Mouse (Mus musculus): ENCODE data around the gene P4ha3. TPM values are rescaled to one million over a fixed set of nuclear protein-coding genes. Genes with fewer than 3 reads are reported as not detected.
A peak's percentile ranks its signal among the peaks of the same experiment; 100 is the strongest.

The P4ha3 gene
- polyA plus RNA-seq, 1 experiment from 2014 or later, result 10.0 TPM

- H3K4me2 ChIP-seq (replicated peaks; ENCODE audit: low read depth, low read length), result no peak overlapping the region
- H3K27me3 ChIP-seq (ENCODE audit: control insufficient read depth, insufficient read depth, low read length), result no peaks in the 10 kb centered on the region
- H3K36me3 ChIP-seq (ENCODE audit: control insufficient read depth, insufficient read depth, low read length), result no peaks in the 10 kb centered on the region
- no peaks in the 10 kb centered on the region for H3K4me1 ChIP-seq (ENCODE audit: control insufficient read depth, insufficient read depth, low read length)
- no peak overlapping the region for H3K9ac ChIP-seq (replicated peaks; ENCODE audit: low read depth, low read length)
- H3K9me3 ChIP-seq (ENCODE audit: control insufficient read depth, low read depth, low read length), result no peaks in the 10 kb centered on the region
- no peak overlapping the region for H3K4me3 ChIP-seq (ENCODE audit: low read depth, low read length)
- 87% methylated on average over 8 of the region's 8 CpGs for WGBS
- ATAC-seq (ENCODE audit: insufficient number of reproducible peaks, insufficient read depth, low FRiP score, low read depth), result no peak
- no peak overlapping the region for H3K27ac ChIP-seq (ENCODE audit: low read length)
Observed at GRCm38 (mm10) chr7:100272369-100272768, 13.0 kb upstream of the P4ha3 start.

- Histone ChIP-seq H3K27ac (ENCODE audit: low read length) (no peak overlapping the region), H3K27me3 (ENCODE audit: control insufficient read depth, insufficient read depth, low read length) (no peaks in the 10 kb centered on the region), H3K9me3 (ENCODE audit: control insufficient read depth, low read depth, low read length) (no peaks in the 10 kb centered on the region), H3K4me1 (ENCODE audit: control insufficient read depth, insufficient read depth, low read length) (no peaks in the 10 kb centered on the region), H3K4me2 (replicated peaks; ENCODE audit: low read depth, low read length) (no peak overlapping the region), H3K36me3 (ENCODE audit: control insufficient read depth, insufficient read depth, low read length) (no peaks in the 10 kb centered on the region), H3K4me3 (ENCODE audit: low read depth, low read length) (no peak overlapping the region), H3K9ac (replicated peaks; ENCODE audit: low read depth, low read length) (no peak overlapping the region)
- ATAC-seq (ENCODE audit: insufficient number of reproducible peaks, insufficient read depth, low FRiP score, low read depth), result no peak
- 53% methylated on average over 6 of the region's 6 CpGs for WGBS
Observed at GRCm38 (mm10) chr7:100274507-100274906, 10.8 kb upstream of the P4ha3 start.

DNA sequence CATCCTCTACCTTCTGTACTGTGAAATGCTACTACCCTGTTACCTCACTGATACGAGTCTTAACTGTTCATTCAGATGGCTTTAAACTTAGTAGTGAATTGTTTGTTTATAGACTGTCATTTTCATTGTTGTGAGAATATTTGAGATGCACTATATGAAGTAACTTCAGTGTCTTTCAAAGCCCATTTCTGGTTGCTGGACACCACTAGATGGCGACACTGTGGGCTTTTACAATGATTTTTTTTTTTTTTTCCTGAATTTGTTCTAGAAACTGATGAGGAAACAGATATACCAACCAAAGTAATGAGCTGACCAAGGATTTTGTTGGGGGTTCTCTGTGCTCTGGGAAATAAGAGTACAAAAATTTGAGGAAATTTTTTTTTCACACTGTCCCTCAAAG lies 8.9 kb upstream of the P4ha3 start:
- no peak overlapping the region for H3K27ac ChIP-seq (ENCODE audit: low read length)
- no peaks in the 10 kb centered on the region for H3K4me1 ChIP-seq (ENCODE audit: control insufficient read depth, insufficient read depth, low read length)
- H3K27me3 ChIP-seq (ENCODE audit: control insufficient read depth, insufficient read depth, low read length), result no peaks in the 10 kb centered on the region
- H3K4me3 ChIP-seq (ENCODE audit: low read depth, low read length), result no peak overlapping the region
- H3K9ac ChIP-seq (replicated peaks; ENCODE audit: low read depth, low read length), result no peak overlapping the region
- H3K9me3 ChIP-seq (ENCODE audit: control insufficient read depth, low read depth, low read length), result no peaks in the 10 kb centered on the region
- no peaks in the 10 kb centered on the region for H3K36me3 ChIP-seq (ENCODE audit: control insufficient read depth, insufficient read depth, low read length)
- WGBS, result 53% methylated on average over 2 of the region's 2 CpGs
- H3K4me2 ChIP-seq (replicated peaks; ENCODE audit: low read depth, low read length), result no peak overlapping the region
- ATAC-seq (ENCODE audit: insufficient number of reproducible peaks, insufficient read depth, low FRiP score, low read depth), result no peak

GRCm38 (mm10) chr7:100279803-100280202 lies 5.5 kb upstream of the P4ha3 start:
- Histone ChIP-seq H3K27ac (ENCODE audit: low read length) (no peak overlapping the region), H3K36me3 (ENCODE audit: control insufficient read depth, insufficient read depth, low read length) (no peaks in the 10 kb centered on the region), H3K4me1 (ENCODE audit: control insufficient read depth, insufficient read depth, low read length) (no peaks in the 10 kb centered on the region), H3K4me2 (replicated peaks; ENCODE audit: low read depth, low read length) (no peak overlapping the region), H3K9ac (replicated peaks; ENCODE audit: low read depth, low read length) (no peak overlapping the region), H3K9me3 (ENCODE audit: control insufficient read depth, low read depth, low read length) (no peaks in the 10 kb centered on the region), H3K4me3 (ENCODE audit: low read depth, low read length) (no peak overlapping the region), H3K27me3 (ENCODE audit: control insufficient read depth, insufficient read depth, low read length) (no peaks in the 10 kb centered on the region)
- 0% methylated on average over 1 of the region's 1 CpGs for WGBS
- no peak for ATAC-seq (ENCODE audit: insufficient number of reproducible peaks, insufficient read depth, low FRiP score, low read depth)

DNA sequence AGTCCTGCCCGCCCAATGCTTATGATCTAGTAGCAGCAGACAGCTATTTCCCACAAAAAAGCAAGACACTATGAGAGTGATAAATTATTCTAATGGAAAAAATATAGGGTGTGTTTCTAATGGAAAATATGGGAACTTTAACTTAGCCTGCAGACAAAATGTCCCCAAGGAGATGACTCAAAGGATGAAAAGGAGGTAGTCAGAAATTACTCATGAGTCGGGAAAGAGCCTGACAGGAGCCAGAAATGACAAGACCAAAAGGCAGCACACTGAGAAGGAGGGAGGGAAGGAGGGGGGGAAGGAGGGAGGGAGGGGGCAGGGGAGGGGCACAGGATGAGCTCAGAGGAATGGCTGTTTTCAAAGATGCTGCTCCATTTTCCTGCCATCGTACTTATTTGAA lies 3.7 kb upstream of the P4ha3 start:
- Histone ChIP-seq H3K27me3 (ENCODE audit: control insufficient read depth, insufficient read depth, low read length) (no peaks in the 10 kb centered on the region), H3K9me3 (ENCODE audit: control insufficient read depth, low read depth, low read length) (no peaks in the 10 kb centered on the region), H3K27ac (ENCODE audit: low read length) (no peak overlapping the region), H3K4me2 (replicated peaks; ENCODE audit: low read depth, low read length) (no peak overlapping the region), H3K4me3 (ENCODE audit: low read depth, low read length) (no peak overlapping the region), H3K9ac (replicated peaks; ENCODE audit: low read depth, low read length) (no peak overlapping the region), H3K36me3 (ENCODE audit: control insufficient read depth, insufficient read depth, low read length) (no peaks in the 10 kb centered on the region), H3K4me1 (ENCODE audit: control insufficient read depth, insufficient read depth, low read length) (0 out of 2 replicates have a peak, but pooled peaks cover under 1% of the 10 kb centered on the region)
- no peak for ATAC-seq (ENCODE audit: insufficient number of reproducible peaks, insufficient read depth, low FRiP score, low read depth)
- WGBS, result 46% methylated on average over 3 of the region's 3 CpGs

- Histone ChIP-seq H3K27ac (ENCODE audit: low read length) (no peak overlapping the region), H3K9me3 (ENCODE audit: control insufficient read depth, low read depth, low read length) (no peaks in the 10 kb centered on the region), H3K4me3 (ENCODE audit: low read depth, low read length) (no peak overlapping the region), H3K9ac (replicated peaks; ENCODE audit: low read depth, low read length) (no peak overlapping the region), H3K27me3 (ENCODE audit: control insufficient read depth, insufficient read depth, low read length) (no peaks in the 10 kb centered on the region), H3K4me1 (ENCODE audit: control insufficient read depth, insufficient read depth, low read length) (peaks cover 10% of the 10 kb centered on the region; the same call in 1 of the 2 replicates), H3K36me3 (ENCODE audit: control insufficient read depth, insufficient read depth, low read length) (no peaks in the 10 kb centered on the region), H3K4me2 (replicated peaks; ENCODE audit: low read depth, low read length) (no peak overlapping the region)
- no peak for ATAC-seq (ENCODE audit: insufficient number of reproducible peaks, insufficient read depth, low FRiP score, low read depth)
- WGBS, result 52% methylated on average over 3 of the region's 3 CpGs
Observed at GRCm38 (mm10) chr7:100283298-100283697, 2.0 kb upstream of the P4ha3 start.

DNA sequence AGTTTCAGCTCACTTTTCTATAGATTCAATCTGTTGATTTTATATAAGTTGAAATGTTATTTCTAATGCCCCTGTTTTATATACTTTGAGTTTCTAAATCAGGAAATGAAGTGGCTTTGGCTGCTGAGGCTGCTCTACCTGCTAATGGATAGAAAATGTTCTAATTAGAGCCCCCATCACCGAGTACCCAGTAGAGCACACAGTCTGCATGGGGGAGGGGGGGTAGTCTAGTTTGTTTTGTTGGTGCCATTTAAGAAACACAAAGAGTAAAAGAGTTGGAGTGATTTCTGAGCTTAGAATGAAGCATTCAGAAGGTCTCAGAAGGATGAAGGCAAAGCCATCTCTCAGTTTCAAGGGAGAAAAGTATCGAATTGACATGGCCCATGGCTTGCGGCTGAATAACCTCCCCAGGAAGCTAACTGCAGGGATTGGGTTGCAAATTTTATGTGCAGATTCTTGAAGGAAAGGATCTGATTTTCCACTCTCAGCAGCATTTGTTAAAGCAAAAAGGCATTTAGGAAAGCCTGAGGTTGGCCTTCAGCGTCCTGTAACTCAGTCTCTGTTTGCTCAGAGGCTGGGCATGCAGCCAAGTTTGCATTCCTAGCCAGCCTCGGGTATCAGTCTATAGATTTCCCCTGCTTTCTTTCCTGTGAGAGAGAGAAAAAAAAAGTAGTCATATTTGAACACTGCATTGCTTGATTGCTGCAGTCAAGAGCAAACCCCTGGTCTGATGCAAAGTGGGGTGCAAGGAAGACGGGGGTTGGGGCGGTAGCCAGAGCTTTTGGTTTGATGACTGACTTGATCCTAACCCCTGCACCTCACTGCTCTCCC lies 2.6 kb downstream of the P4ha3 start:
- Histone ChIP-seq H3K9me3 (ENCODE audit: control insufficient read depth, low read depth, low read length) (0 out of 2 replicates have a peak, but pooled peaks cover 4% of the 10 kb centered on the region), H3K27me3 (ENCODE audit: control insufficient read depth, insufficient read depth, low read length) (no peaks in the 10 kb centered on the region), H3K36me3 (ENCODE audit: control insufficient read depth, insufficient read depth, low read length) (no peaks in the 10 kb centered on the region), H3K9ac (replicated peaks; ENCODE audit: low read depth, low read length) (no peak overlapping the region), H3K27ac (ENCODE audit: low read length) (peak overlapping the region; percentile 91), H3K4me2 (replicated peaks; ENCODE audit: low read depth, low read length) (peak overlapping the region; percentile 46), H3K4me3 (ENCODE audit: low read depth, low read length) (0 out of 2 replicates have a peak overlapping the region, but pooled peaks have one; percentile 13), H3K4me1 (ENCODE audit: control insufficient read depth, insufficient read depth, low read length) (peaks cover 21% of the 10 kb centered on the region; the same call in 1 of the 2 replicates)
- peak; percentile 84 for ATAC-seq (ENCODE audit: insufficient number of reproducible peaks, insufficient read depth, low FRiP score, low read depth)
- WGBS, result 6% methylated on average over 7 of the region's 7 CpGs

DNA sequence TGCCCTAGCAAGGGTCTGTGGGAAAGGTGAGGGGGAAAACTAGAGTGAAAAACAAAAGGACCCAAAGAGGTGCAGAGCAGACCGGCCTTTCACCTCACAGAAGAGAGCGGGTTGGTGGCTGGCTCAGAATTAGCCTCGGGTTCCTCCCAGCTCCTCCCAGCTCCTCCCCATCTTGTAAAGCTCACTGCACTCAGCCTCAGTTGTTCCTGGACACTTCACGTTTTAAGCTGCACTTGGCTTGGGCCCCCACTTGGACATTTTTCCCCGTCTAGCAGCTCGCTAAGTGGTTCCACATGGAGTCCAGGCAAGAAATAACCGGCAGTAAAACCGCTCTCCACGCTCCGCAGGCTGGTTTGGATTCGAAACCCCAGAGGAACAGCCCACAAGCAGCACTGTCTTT lies 3.3 kb downstream of the P4ha3 start:
- ATAC-seq (ENCODE audit: insufficient number of reproducible peaks, insufficient read depth, low FRiP score, low read depth), result peak; percentile 71
- Histone ChIP-seq H3K4me1 (ENCODE audit: control insufficient read depth, insufficient read depth, low read length) (peaks cover 21% of the 10 kb centered on the region; the same call in 1 of the 2 replicates), H3K36me3 (ENCODE audit: control insufficient read depth, insufficient read depth, low read length) (no peaks in the 10 kb centered on the region), H3K4me3 (ENCODE audit: low read depth, low read length) (0 out of 2 replicates have a peak overlapping the region, but pooled peaks have one; percentile 13), H3K9me3 (ENCODE audit: control insufficient read depth, low read depth, low read length) (0 out of 2 replicates have a peak, but pooled peaks cover 4% of the 10 kb centered on the region), H3K27me3 (ENCODE audit: control insufficient read depth, insufficient read depth, low read length) (no peaks in the 10 kb centered on the region), H3K27ac (ENCODE audit: low read length) (peak overlapping the region; percentile 91), H3K9ac (replicated peaks; ENCODE audit: low read depth, low read length) (no peak overlapping the region), H3K4me2 (replicated peaks; ENCODE audit: low read depth, low read length) (peak overlapping the region; percentile 46)
- 25% methylated on average over 11 of the region's 11 CpGs for WGBS

All from stomach, embryonic 14.5 days (tissue).